Mouse (Mus musculus): ENCODE results near the gene Ccdc167.

Ccdc167 gene

DNA sequence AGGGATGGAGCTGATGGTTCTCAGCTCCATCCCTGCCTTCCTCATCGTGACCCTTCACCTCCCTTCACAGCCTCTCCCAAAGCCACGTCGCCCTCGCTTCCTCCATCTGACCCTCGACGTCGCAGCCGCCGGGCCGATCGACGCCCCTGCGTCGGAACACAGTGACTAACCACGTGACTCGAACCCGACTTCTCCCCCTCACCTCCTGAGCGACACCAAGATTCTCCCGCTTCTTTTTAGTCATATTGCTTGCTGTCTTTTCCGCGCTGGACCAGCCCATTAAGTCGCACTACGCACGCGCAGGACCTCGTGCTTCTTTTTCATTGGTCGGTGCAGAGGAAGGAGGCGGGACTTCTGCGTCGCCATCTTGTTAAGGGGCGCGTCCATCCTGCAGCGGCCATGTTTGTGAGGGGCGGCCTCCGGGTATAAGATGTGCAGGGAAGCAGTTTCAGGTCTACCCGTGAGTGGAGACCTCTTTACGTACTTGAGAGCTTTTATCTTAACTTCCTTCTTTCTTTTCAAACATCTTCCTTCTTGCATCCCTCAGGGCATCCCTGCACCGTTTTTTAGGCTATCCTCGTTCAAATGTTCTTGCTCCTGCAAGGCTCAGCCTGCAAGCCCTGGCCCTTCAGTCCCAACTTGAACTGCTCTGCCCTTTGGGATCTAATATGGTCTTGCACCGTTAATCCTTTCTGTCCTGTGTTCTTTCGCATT is at the start of gene Ccdc167:
TSS of gene Ccdc167 (minus strand) at position 313 of the 714 bp plus-strand sequence.
- DNase-seq (ENCODE audit: low spot score in 2 of 2) = peak; percentile 96

DNA sequence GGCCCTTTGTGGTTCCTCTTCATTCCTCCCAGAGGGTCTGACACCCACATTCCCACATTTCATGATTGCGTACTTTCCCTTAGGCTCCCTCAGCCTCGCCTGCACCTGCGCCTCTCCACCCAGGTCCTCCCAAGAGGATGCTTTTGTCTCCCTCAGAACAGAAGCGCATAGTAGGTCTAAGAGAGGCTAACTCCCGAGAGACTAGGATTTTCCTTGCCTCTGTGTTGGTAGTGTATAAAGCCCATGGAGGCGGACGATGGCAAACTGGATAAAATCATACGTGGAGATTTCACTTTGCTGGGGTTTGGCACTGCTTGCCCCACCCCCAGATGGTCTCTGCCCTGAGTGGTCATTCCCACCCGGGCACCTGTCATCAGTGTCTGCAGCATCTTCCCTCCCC is 48.5 kb upstream of the Ccdc167 start:
- DNase-seq (ENCODE audit: low spot score in 2 of 2) = no peak

DNA sequence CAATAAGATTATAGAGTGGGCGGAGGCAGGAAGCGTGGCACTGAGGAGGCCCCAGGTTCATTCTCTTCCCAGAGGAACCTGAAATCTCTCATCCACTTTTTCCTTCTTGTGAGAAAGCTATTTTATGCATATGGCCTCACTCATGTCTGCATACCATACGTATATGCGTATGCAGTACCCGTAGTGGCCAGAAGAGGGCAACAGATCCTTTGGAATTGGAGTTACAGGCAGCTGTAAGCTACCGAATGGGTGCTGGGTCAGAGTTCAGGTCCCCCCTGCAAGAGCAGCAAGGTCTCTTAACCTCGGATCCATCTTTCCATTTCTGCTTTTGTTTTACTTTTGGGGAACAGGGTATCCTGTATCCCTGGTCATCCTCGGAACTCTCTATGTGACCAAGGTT is 45.7 kb upstream of the Ccdc167 start:
- DNase-seq (ENCODE audit: low spot score in 2 of 2) = peak; percentile 62 to 65

DNA sequence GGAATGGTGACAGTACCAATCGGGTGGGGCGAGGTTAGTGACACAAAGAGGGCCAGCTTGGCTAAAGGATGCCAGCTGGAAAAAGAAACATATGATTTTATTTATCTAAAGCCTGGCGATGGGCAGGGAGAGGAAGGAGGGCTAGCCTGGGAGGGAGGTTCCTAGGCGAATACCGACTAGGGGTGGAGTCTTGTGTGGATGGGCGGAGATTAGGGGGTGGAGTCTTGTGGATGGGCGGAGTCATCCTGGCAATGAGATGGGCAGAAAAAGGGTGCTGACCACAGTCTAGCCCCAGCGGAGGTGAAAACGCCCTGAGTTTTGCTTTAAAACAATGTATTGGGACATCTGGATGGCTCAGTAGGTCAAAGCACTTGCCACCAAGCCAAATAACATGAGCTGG is 45.1 kb upstream of the Ccdc167 start:
- DNase-seq (ENCODE audit: low spot score in 2 of 2) = no peak

DNA sequence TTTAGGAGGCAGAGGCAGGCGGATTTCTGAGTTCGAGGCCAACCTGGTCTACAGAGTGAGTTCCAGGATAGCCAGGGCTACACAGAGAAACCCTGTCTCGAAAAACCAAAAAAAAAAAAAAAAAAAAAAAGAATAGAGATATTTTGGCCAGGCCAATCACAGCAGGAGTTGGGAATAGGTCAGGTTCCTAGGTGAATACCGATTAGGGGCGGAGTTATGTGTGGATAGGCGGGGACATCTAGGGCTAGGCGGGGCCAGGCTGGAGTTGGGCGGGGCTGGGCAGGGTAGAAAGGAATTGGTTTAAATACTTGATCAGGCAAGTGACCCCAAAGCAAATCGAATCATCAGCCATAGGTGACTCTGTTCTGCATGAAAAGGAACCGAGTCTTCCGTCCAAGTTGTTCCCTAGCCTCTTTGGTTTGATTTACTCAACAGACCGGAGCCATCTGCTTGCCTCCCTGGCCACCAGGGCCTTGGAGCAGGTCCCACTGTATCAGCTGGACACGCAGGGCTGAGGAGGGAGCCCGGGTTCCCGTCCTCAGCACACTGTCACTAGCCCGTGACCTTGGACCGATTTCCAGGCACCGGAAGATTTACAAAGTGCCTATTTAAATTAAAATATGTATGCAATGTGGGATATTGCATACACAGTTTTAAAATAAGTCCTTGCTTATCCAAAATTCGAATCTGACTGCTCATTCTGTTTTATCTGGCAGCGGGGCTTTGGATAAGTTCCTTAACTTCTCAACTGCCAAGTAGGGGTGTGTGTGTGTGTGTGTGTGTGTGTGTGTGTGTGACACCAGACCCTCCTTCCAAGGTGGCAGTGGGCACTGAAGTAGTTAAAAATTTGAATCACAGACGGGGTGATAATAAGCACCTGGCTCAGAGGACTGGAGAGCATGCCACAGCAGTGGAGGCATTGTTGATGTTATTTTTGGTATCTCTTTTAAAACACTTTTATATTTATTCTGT is 43.8 kb upstream of the Ccdc167 start:
- no peak for DNase-seq (ENCODE audit: low spot score in 2 of 2)

DNA sequence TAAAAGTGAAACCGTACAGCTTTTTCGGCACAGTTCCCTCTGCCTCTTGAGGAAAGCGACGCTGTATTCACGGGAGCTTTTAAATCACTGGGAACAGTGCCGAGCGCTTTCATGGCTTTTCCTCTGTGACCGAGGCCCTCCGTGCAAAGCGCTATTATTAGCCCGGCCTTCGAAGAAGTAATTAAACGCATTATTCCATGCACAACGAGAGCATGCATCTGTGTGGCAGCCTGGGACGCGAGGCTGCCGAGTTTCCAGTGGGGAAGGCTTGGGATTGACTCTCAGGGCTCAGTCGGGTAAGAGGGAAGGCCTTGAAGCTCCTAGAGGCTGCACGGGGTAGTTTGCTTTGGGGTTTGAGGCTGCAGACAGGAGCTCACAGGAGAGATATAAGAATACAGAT is 43.1 kb upstream of the Ccdc167 start:
- no peak for DNase-seq (ENCODE audit: low spot score in 2 of 2)

DNA sequence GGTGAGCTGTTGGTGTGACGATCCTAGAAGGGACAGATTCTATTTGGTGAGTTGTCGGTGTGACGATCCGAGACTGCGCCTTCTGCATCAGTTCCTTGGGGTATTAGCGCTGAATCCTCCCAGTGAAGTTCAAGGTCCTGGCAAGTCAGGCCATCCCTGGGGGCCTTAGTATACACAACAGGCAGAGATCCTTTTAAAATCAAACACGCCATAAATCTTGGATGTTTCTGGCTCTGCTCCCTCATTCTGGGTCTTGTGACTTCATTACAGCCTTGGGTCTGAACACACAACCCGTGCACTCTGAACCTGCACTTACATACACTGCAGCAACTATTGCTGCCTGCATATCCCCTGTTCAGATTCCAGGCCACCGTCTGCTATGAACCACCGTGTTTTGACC is 39.5 kb upstream of the Ccdc167 start:
- DNase-seq (ENCODE audit: low spot score in 2 of 2) = no peak

DNA sequence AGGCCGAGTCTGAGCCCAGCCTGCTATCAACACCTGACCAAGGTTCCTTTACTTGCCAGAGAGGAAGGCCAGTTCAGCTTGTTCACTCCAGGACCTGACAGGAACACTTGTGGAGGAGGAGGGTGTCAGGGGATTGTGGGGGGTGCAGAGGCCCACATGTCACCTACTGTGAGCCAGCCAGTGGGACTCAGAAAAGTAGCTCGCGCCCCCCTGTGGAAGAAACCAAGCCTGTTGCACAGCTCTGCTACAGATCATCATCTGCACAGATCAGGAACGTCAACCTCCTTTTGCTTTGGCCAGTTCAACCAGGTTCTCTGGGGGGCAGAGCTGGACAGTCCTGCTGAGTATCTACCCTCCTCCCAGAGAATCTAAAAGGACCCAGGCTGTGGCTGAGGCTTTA is 37.7 kb upstream of the Ccdc167 start:
- DNase-seq (ENCODE audit: low spot score in 2 of 2) = no peak

DNA sequence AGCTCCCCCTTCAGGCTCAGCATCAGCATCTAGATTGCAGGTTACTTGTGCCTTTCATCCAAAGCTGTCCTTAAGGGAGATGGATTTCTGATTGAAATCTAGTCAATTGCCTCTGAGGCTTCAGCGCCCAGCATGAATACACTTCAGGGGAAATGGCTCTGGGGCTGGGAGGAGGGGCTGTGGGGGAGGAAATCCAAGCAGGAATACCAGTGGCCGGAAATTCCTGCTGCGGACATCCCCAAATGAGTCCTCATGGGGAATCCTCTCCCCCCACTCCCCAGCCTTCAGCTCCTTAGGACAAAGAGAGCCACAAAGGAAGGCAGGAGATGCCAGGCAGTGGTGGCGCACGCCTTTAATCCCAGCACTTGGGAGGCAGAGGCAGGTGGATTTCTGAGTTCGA is 30.6 kb upstream of the Ccdc167 start:
- DNase-seq (ENCODE audit: low spot score in 2 of 2) = no peak

DNA sequence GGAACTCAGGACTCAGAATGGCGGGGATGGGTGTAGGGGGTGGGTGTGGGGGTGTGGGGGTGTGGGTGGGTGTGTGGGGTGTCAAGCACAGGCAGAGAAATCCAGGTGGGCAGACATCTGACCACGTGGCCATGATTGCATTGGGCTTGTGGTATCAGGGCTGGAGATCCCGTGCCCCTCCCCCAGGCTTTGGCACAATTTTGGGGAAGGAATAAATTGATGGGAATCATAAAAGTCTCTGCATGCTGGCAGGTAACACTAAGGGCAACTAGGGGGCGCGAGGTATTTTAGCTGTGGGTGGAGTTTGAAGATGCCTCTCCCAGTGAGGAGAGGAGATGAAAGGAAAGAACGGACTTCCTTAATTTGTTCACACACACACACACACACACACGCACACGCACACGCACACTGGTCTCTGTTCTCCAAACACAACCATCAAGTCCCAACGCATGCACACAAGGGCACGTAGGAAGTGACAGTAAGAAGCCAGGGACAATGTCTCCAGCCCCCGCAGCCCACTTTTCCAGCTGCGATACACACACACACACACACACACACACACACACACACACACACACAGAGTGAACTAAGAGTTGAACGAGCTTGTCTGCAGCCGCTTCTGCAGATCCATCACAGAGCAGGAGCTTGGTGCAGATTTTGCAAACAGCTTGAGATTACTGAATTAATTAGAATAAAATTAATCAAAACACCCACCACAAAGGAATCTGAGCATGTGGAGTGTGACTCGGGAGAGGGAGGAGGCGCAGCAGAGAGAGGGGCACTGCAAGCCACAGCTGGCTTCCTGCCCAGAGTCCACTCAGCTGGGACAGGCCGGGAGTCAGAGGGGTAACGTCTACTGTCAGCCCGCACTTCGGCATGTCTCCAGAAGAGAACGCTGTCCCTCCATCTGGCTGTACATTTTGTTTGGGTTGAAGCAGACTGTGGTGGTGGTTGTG is 21.3 kb upstream of the Ccdc167 start:
- DNase-seq (ENCODE audit: low spot score in 2 of 2) = no peak

DNA sequence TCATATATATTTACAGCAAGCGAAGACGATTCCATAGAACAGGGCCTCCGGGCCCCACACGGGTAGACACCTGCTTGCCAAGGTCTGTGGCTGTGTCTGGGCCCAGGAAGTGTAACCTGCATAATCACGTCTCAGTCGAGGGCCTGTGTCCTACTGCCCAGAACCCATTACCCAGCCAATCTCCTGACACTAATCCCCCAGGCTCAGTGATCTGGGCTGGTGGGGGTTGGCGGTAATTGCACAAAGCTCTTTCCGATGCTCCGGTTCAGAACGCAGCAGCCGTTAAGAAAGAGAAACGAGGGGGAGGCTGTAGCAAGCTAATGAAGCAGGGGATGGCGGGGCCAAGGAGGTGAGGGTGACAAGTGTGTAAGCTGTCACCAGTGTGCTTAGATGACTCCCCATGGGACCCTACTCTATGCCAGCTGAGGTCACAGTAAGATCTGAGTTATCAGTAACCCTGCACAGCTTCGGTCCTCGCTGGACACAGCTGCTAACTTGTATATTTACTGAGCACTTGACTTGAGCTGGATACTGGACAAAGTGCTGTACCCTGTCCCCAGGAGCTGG is 19.7 kb upstream of the Ccdc167 start:
- DNase-seq (ENCODE audit: low spot score in 2 of 2) = no peak

DNA sequence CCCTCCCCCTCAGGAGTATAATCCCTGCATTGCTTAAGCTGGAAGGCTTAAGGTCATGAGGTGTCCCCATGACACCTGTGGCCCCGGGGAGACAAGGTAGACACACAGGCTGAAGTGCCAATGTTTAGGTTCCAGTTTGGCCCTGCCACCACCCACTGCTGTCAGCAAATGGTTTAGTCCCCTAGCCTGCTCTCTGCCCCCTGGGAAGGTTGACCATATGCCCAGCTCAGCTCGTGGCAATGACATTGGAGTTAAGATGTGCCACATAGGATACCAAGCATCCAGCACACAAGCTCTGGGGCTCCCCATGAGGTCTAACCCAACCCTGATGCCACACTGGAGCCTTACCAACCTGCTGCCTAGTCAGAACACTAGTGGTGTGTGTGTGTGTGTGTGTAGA is 15.7 kb upstream of the Ccdc167 start:
- no peak for DNase-seq (ENCODE audit: low spot score in 2 of 2)

DNA sequence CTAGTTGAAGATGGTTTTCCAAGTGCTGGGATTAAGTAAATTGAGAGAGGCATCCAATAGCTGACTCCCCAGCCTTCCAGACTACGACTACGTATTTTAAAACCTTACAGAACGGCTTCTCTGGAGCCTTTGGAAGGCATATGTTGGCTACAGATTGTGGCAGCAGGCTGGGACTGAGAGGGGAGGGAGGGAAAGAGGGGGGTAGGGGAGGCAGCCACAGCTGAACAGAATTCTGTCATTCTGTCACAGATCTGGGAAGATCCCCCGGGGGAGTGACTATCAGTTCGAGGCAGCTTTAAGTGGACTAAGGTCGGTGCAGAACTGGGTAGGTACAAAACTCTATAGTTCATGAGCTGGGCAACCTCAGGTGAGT is 15.1 kb upstream of the Ccdc167 start:
- no peak for DNase-seq (ENCODE audit: low spot score in 2 of 2)

DNA sequence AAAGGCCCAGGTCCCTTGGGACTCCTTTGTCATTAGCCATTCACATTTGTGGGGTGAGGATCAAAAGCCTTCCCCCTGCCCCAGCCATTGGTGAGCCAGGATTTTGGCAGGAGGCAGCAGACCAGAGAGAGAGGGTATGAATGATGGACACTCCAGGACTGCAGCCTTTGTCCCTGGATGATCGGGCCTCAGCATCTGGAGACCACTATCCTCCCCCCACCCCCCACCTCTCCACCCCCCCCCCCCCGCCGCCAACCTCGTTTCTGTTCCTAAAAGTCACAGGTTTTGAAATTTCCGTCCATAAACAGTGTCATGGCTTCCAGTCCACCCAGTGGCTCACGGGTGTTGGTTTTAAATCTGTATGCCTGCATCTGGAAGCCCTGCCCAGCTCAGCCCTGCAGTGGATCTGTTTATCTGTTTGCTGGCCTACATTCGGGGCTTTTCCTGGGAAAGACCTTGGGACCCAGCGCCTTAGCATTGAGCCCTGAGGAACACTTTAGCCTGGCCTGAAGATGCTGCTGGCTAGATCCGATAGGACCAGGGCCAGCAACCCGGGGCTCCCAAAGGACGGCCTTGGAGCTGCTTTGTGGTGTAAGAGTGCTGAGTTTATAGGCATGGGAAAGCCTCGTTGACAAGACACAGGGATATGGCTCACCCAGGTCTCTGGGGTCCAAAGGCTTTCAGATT is 14.6 kb upstream of the Ccdc167 start:
- no peak for DNase-seq (ENCODE audit: low spot score in 2 of 2)

DNA sequence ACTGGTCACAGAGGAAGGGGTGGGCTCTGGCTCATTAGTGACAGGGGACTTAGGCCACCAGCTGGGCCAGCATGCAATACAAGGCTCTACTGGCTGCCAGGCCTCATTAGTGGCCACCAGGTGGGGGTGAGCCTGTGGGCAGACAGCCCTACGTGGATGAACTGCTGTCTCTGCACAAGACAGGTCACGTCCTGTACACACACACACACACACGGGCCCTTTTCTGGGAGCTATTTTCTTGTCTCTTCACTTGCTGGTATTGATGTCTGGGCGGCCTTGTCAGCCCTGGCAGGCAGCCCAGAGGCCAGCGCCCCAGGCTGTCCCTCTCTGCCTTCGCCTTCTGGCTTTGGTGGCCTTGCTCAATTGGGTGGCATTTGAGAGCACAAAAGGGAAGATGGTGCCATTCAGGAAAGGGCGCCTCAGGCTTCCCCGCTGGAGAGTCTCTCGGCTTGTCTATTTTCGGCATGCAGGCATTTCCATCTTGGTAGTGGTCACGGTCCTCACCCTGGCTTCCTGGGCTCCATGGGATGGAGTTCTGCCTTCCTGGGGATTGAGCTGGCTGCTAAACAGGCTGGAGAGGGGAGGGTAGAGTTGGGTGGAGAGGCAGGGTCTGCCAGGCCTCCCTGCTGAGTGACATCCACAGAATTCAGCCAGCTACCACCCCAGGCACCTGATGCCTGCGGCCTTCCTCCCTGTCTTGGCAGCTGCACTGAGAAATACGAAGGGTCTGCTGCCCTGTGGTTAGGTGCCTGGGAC is 13.8 kb upstream of the Ccdc167 start:
- DNase-seq (ENCODE audit: low spot score in 2 of 2) = no peak

DNA sequence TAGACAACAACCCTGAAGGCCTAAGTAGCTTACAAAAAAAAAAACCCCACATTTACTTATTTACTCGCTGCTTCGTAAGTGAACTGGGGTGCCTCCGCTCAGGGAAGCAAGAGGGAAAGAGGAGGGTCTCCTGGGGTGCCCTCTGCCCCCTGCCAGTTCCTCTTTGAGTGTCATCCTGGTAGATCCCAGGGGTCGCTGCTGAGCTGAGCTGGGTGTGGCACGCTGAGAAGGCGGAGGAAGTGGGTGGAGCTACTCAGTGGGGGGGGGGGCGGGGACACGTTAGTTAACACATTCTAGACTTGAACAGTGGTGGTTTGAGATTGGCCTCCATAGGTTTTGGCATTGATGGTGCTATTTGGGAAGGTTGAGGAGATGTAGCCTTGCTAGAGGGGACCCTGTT is 11.2 kb upstream of the Ccdc167 start:
- DNase-seq (ENCODE audit: low spot score in 2 of 2) = no peak

DNA sequence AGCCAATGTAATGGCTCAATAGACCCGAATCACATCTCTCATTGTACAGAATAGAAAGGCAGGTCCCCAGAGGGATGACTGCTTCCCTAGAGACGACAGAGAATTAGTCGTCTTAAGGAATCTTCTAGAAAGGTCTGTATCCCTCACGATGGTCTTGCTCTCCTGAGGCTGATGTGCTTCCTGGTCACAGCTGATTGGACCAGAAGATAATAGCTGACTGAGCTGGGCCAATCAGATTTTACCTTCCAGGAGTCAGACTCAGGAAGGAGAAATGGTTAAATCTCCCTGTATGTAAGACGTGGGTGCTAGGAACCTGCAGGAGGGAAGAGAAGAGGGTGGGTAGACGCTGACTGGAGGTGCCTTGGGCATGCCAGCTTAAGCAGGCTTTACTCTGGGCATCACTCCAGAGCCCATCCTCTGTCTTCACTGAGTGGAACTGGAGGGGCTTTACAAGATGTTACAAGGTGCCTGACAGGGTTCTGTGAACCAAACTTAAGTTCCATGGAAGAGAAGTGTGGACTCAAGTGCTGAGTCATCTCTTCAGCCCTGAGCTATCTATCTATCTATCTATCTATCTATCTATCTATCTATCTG is 8.3 kb upstream of the Ccdc167 start:
- DNase-seq (ENCODE audit: low spot score in 2 of 2) = no peak

DNA sequence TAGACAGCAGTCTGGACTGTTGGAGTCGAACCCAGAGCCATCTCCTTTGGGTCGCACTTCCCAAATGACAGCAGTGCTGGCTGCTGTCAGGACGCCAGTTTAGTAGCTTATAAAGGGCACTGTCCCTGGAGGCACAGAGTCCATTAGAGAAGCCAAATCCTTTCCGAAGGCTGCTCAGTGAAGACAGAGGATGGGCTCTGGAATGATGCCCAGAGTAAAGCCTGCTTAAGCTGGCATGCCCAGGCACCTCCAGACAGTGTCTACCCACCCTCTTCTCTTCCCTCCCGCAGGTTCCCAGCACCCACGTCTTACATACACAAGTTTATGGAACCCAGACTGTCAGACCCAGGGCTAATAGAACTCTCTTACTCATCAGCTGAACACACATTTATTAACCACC is 7.8 kb upstream of the Ccdc167 start:
- no peak for DNase-seq (ENCODE audit: low spot score in 2 of 2)

DNA sequence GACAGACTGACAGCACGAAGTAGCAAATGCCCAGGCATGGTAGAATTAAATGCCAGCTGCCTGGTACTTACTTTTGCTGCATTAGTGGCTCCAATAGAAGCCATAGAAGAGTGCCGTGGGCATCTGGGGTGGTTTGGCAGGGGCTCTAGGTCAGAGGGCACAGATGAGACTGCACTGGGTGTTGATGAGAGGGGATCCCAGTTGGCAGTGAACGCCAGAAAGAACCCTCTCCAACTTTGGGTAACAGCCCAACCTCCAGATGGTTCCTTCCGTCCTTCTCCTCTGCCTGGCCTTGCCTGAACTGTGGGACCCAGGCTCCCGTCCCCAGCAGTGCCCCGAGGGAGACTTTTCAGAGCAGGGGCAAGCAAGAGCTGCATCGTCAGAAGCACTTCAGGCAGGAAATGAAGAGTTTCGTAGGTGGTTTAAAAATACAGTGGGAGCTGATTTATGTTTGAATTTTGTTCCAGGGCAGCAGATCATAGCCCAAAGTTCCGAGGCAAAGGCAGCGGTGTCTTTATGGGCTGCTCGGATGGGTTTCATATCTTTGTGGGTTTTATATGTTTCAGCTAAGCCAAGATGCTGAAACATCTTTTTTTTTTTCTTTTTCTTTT is 4.0 kb upstream of the Ccdc167 start:
- no peak for DNase-seq (ENCODE audit: low spot score in 2 of 2)

All from natural killer cell, adult 2 months (primary cell).